Mouse (Mus musculus) forebrain, postnatal 0 days (tissue): ENCODE results near the gene Cdc42. TPM values are rescaled to one million over a fixed set of nuclear protein-coding genes. Genes with fewer than 3 reads are reported as not detected.

Experiments
- ATAC-seq: fragments of 200-750 bp; cut with Nextera tagmentation; 2 replicates; pipeline ENCODE4 v1.8.0; 2017; ENCODE audit warnings: mild to moderate bottlenecking, moderate library complexity
- DNase-seq: peaks from one replicate; pipeline ENCODE4 v3.0.0-alpha.2; 2015
- H3K27ac ChIP-seq: fragments of 300-500 bp; sonication (generic); 2 replicates; pipeline ENCODE4 v1.5.1; 2014; ENCODE audit warnings: low read depth, mild to moderate bottlenecking, antibody characterized with exemption, low read length, moderate library complexity, mixed read lengths
- H3K27me3 ChIP-seq: fragments of 300-500 bp; sonication (generic); 2 replicates; pipeline ENCODE4 v1.6.1; 2014; ENCODE audit warnings: mild to moderate bottlenecking, low read length, mixed read lengths; ENCODE audit not compliant: insufficient read depth
- H3K36me3 ChIP-seq: fragments of 300-500 bp; sonication (generic); 2 replicates; pipeline ENCODE4 v1.6.1; 2014; ENCODE audit warnings: mild to moderate bottlenecking, moderate library complexity; ENCODE audit not compliant: insufficient read depth
- H3K4me1 ChIP-seq: fragments of 300-500 bp; sonication (generic); 2 replicates; pipeline ENCODE4 v1.6.1; 2014; ENCODE audit warnings: antibody characterized with exemption; ENCODE audit not compliant: insufficient read depth
- H3K4me2 ChIP-seq: fragments of 300-500 bp; sonication (generic); 2 replicates; pipeline ENCODE4 v1.6.1; 2014; ENCODE audit warnings: low read depth, mild to moderate bottlenecking, moderate library complexity
- H3K4me3 ChIP-seq: fragments of 300-500 bp; sonication (generic); 2 replicates; pipeline ENCODE4 v1.5.1; 2014; ENCODE audit warnings: low read depth, low read length, mixed read lengths
- H3K9ac ChIP-seq: fragments of 300-500 bp; sonication (generic); 2 replicates; pipeline ENCODE4 v1.6.1; 2014; ENCODE audit warnings: mild to moderate bottlenecking
- H3K9me3 ChIP-seq: fragments of 300-500 bp; sonication (generic); 2 replicates; pipeline ENCODE4 v1.6.1; 2016; ENCODE audit warnings: low read length
- CTCF ChIP-seq: sonication (generic); IDR thresholded peaks from 2 replicates; pipeline ENCODE4 v1.5.1; 2016; ENCODE audit warnings: antibody characterized with exemption, control low read depth, low read depth
- WGBS: fragments of 180-500 bp; shearing (Covaris S2); extraction: QIAGEN DNeasy Blood & Tissue Kit; methylation state at CpG from one replicate; pipeline ENCODE4 v1.1.7; 2014; 5-methylcytosine and 5-hydroxymethylcytosine counted together
- polyA plus RNA-seq: library from polyadenylated mRNA; unstranded; fragments of >200 nt; fragmentation: Nextera tagmentation; extraction: Ambion mirVana; gene quantifications from 2 replicates; pipeline ENCODE4 v1.2.1, GENCODE M21; 2015
- total RNA-seq: library from RNA; depleted of rRNA; stranded (reverse); fragments of >200 nt; gene quantifications from 2 replicates; pipeline ENCODE4 v1.2.3, GENCODE M21; 2014

The Cdc42 gene
- total and polyA plus RNA-seq, 2 experiments from 2014 or later = 699 to 1,221 TPM

- H3K9me3 ChIP-seq = no peaks in the 10 kb centered on the region
- H3K9ac ChIP-seq = no peak overlapping the region
- 17% methylated on average over 4 of the region's 4 CpGs for WGBS
- H3K4me2 ChIP-seq = no peak overlapping the region
- H3K27me3 ChIP-seq = peaks cover 12% of the 10 kb centered on the region
- H3K4me3 ChIP-seq = no peak overlapping the region
- TF ChIP-seq CTCF = no peak
- H3K27ac ChIP-seq = no peak overlapping the region
- peaks cover 5% of the 10 kb centered on the region; the same call in 1 of the 2 replicates for H3K4me1 ChIP-seq
- ATAC-seq (no peak), DNase-seq (no peak)
- no peaks in the 10 kb centered on the region for H3K36me3 ChIP-seq
These were observed 74.2 kb downstream of the Cdc42 start for GRCm38 (mm10) chr4:137283407-137283732.

- Histone ChIP-seq H3K36me3 (no peaks in the 10 kb centered on the region), H3K4me3 (no peak overlapping the region), H3K27ac (no peak overlapping the region), H3K27me3 (peaks cover 14% of the 10 kb centered on the region), H3K9me3 (no peaks in the 10 kb centered on the region), H3K4me2 (no peak overlapping the region), H3K4me1 (peaks cover 11% of the 10 kb centered on the region; the same call in 1 of the 2 replicates), H3K9ac (no peak overlapping the region)
- no peak for DNase-seq
- ATAC-seq = no peak
- TF ChIP-seq CTCF = no peak
- 11% methylated on average over 17 of the region's 17 CpGs for WGBS
These were observed 74.7 kb downstream of the Cdc42 start for GRCm38 (mm10) chr4:137282584-137283406.

DNA sequence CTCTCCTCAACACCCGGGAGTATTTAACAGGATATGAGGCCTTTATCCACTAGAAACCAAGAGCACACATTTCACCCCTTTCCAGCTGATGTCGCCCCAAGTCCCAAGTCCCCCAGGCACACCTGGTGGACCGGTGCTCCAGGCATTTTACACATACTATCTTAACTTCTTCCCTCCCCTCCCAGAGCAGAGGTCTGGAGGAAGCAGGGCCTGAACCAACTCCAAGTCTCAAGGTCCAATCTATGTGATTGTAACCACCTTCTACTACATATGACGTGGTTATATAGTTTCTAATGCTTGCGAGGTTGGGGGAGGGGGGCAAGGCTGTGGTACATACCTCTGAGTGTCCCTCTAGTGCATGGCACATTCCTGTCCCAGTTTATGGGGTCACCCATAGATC is 75.4 kb downstream of the Cdc42 start:
- ATAC-seq (no peak), DNase-seq (no peak)
- H3K9ac ChIP-seq = no peak overlapping the region
- TF ChIP-seq CTCF = no peak
- H3K4me3 ChIP-seq = no peak overlapping the region
- no peaks in the 10 kb centered on the region for H3K9me3 ChIP-seq
- WGBS = 83% methylated on average over 5 of the region's 5 CpGs
- H3K4me2 ChIP-seq = no peak overlapping the region
- H3K27me3 ChIP-seq = peaks cover 14% of the 10 kb centered on the region
- no peak overlapping the region for H3K27ac ChIP-seq
- peaks cover 13% of the 10 kb centered on the region; the same call in 1 of the 2 replicates for H3K4me1 ChIP-seq
- H3K36me3 ChIP-seq = no peaks in the 10 kb centered on the region

GRCm38 (mm10) chr4:137281273-137281672 is 76.2 kb downstream of the Cdc42 start:
- 85% methylated on average over 3 of the region's 3 CpGs for WGBS
- Histone ChIP-seq H3K9me3 (no peaks in the 10 kb centered on the region), H3K4me1 (peaks cover 13% of the 10 kb centered on the region; the same call in 1 of the 2 replicates), H3K27ac (no peak overlapping the region), H3K9ac (no peak overlapping the region), H3K4me3 (no peak overlapping the region), H3K4me2 (no peak overlapping the region), H3K36me3 (no peaks in the 10 kb centered on the region), H3K27me3 (peaks cover 16% of the 10 kb centered on the region)
- DNase-seq (no peak), ATAC-seq (no peak)
- TF ChIP-seq CTCF = no peak

- Histone ChIP-seq H3K9me3 (no peaks in the 10 kb centered on the region), H3K27me3 (peaks cover 26% of the 10 kb centered on the region), H3K36me3 (no peaks in the 10 kb centered on the region), H3K4me2 (no peak overlapping the region), H3K4me3 (no peak overlapping the region), H3K9ac (no peak overlapping the region), H3K27ac (no peak overlapping the region), H3K4me1 (peaks cover 13% of the 10 kb centered on the region; the same call in 1 of the 2 replicates)
- no peak for TF ChIP-seq CTCF
- DNase-seq (no peak), ATAC-seq (no peak)
- 26% methylated on average over 5 of the region's 5 CpGs for WGBS
These were observed 78.2 kb downstream of the Cdc42 start for GRCm38 (mm10) chr4:137279346-137279745.

- peaks cover 13% of the 10 kb centered on the region; the same call in 1 of the 2 replicates for H3K4me1 ChIP-seq
- peak overlapping the region; percentile 56 for H3K4me3 ChIP-seq
These were observed 79.1 kb downstream of the Cdc42 start for GRCm38 (mm10) chr4:137278144-137279040.

More at GRCm38 (mm10) chr4:137278144-137279040, 79.1 kb downstream of the Cdc42 start:
- no peak for TF ChIP-seq CTCF
- Histone ChIP-seq H3K36me3 (no peaks in the 10 kb centered on the region), H3K9me3 (no peaks in the 10 kb centered on the region), H3K27ac (no peak overlapping the region), H3K4me2 (peak overlapping the region; percentile 85), H3K9ac (peak overlapping the region; percentile 56), H3K27me3 (peaks cover 22% of the 10 kb centered on the region)
- DNase-seq = peak; percentile 55
- peak; percentile 58 for ATAC-seq
- 5% methylated on average over 22 of the region's 22 CpGs for WGBS
